Mouse (Mus musculus) E14TG2a.4 (cell line): ENCODE results near the gene Vsig1.

Source experiments
- CTCF ChIP-seq: conservative IDR thresholded peaks from 2 replicates; pipeline ENCODE4 v1.5.1; 2014; ENCODE audit warnings: low read length
- NANOG ChIP-seq: IDR thresholded peaks from 2 replicates; pipeline ENCODE4 v1.6.1; 2014; ENCODE audit warnings: borderline replicate concordance, low read length, mixed read lengths
- POU5F1 ChIP-seq: IDR thresholded peaks from 2 replicates; pipeline ENCODE4 v1.6.1; 2014; ENCODE audit warnings: low read length, borderline replicate concordance

GRCm38 (mm10) chrX:140862760-140863159, 44.6 kb upstream of the Vsig1 start:
- TF ChIP-seq CTCF (no peak), POU5F1 (no peak), NANOG (no peak)
